Comparison of ENCODE assay signal across 8 mouse cellular contexts in genomic region chr11:116104006-116104646, GRCm38 (mm10). TPM values are rescaled to one million over a fixed set of nuclear protein-coding genes. Genes with fewer than 3 reads are reported as not detected.
A peak's percentile ranks its signal among the peaks of the same experiment; 100 is the strongest.
DNase-seq lines count a peak whose midpoint lies in the region; ATAC-seq and TF ChIP-seq lines count a peak whose summit lies in the region.

No protein-coding gene starts in this region.

- no peaks in the 10 kb centered on the region for H3K9me3 ChIP-seq in midbrain, embryonic 11.5 days (ENCODE audit: control insufficient read depth, low read length)
- no peaks in the 10 kb centered on the region for H3K9me3 ChIP-seq in midbrain, embryonic 14.5 days (ENCODE audit: control insufficient read depth, low read length)
- no peaks in the 10 kb centered on the region for H3K9me3 ChIP-seq in embryonic facial prominence, embryonic 15.5 days (replicated peaks)
- H3K9me3 ChIP-seq in limb, embryonic 11.5 days (ENCODE audit: control insufficient read depth, low read length), result no peaks in the 10 kb centered on the region

- H3K4me3 ChIP-seq in midbrain, embryonic 11.5 days (ENCODE audit: low read depth, low read length), result no peak overlapping the region
- no peak overlapping the region for H3K4me3 ChIP-seq in midbrain, embryonic 14.5 days (replicated peaks; ENCODE audit: low read depth, low read length)
- no peak overlapping the region for H3K4me3 ChIP-seq in embryonic facial prominence, embryonic 15.5 days (replicated peaks)
- H3K4me3 ChIP-seq in limb, embryonic 11.5 days (ENCODE audit: low read depth, low read length), result no peak overlapping the region
- H3K4me3 ChIP-seq in myocyte, result no peak overlapping the region

- TF ChIP-seq POLR2A in myocyte (IDR thresholded peaks at IDR 0.05; ENCODE audit: insufficient read length, low read depth), result peak; percentile 7

- ATAC-seq in midbrain, embryonic 11.5 days (ENCODE audit: low FRiP score), result no peak
- ATAC-seq in midbrain, embryonic 14.5 days (ENCODE audit: low FRiP score, low TSS enrichment), result no peak
- peak; percentile 64 for ATAC-seq in embryonic facial prominence, embryonic 15.5 days (ENCODE audit: insufficient number of reproducible peaks, low FRiP score, low TSS enrichment, low read depth)
- ATAC-seq in limb, embryonic 11.5 days (ENCODE audit: insufficient number of reproducible peaks, low FRiP score, low TSS enrichment, low read depth), result peak; percentile 36; the same call in 1 of the 2 replicates

- DNase-seq in midbrain, embryonic 11.5 days (ENCODE audit: low spot score, missing footprints), result no peak
- no peak for DNase-seq in midbrain, embryonic 14.5 days
- DNase-seq in heart, postnatal 36 days, result peak; percentile 73 to 77
- peak; percentile 57 for DNase-seq in limb, embryonic 11.5 days (ENCODE audit: low spot score)
- no peak for DNase-seq in right cerebral cortex, postnatal 10 days (ENCODE audit: low spot score in 2 of 2)
- no peak for DNase-seq in left cerebral cortex, adult 18-20 months (ENCODE audit: low spot score in 2 of 2)

- no peaks in the 10 kb centered on the region for H3K36me3 ChIP-seq in midbrain, embryonic 11.5 days (ENCODE audit: control insufficient read depth, insufficient read depth, low read length)
- no peaks in the 10 kb centered on the region for H3K36me3 ChIP-seq in midbrain, embryonic 14.5 days (ENCODE audit: control insufficient read depth, insufficient read depth, low read length)
- H3K36me3 ChIP-seq in embryonic facial prominence, embryonic 15.5 days, result no peaks in the 10 kb centered on the region
- H3K36me3 ChIP-seq in limb, embryonic 11.5 days (ENCODE audit: control insufficient read depth, insufficient read depth, low read length), result no peaks in the 10 kb centered on the region
- H3K36me3 ChIP-seq in myocyte (ENCODE audit: control insufficient read depth, insufficient read depth), result no peaks in the 10 kb centered on the region

- peak overlapping the region; percentile 30 for H3K9ac ChIP-seq in midbrain, embryonic 11.5 days (ENCODE audit: low read length)
- no peak overlapping the region for H3K9ac ChIP-seq in midbrain, embryonic 14.5 days (replicated peaks; ENCODE audit: low read length)
- no peak overlapping the region for H3K9ac ChIP-seq in embryonic facial prominence, embryonic 15.5 days
- H3K9ac ChIP-seq in limb, embryonic 11.5 days (ENCODE audit: low read length), result no peak overlapping the region

- intact Hi-C loops in heart, postnatal 36 days (cut with DNase I), result no loop called here

- peaks cover 34% of the 10 kb centered on the region for H3K27me3 ChIP-seq in midbrain, embryonic 11.5 days (ENCODE audit: control insufficient read depth, insufficient read depth, low read length)
- peaks cover 37% of the 10 kb centered on the region for H3K27me3 ChIP-seq in midbrain, embryonic 14.5 days (ENCODE audit: control insufficient read depth, insufficient read depth, low read length)
- peaks cover 38% of the 10 kb centered on the region for H3K27me3 ChIP-seq in embryonic facial prominence, embryonic 15.5 days
- peaks cover 32% of the 10 kb centered on the region for H3K27me3 ChIP-seq in limb, embryonic 11.5 days (ENCODE audit: control insufficient read depth, insufficient read depth, low read length)
- H3K27me3 ChIP-seq in myocyte (ENCODE audit: control insufficient read depth, insufficient read depth, insufficient read length), result no peaks in the 10 kb centered on the region

- H3K27ac ChIP-seq in midbrain, embryonic 11.5 days (ENCODE audit: low read depth, low read length), result no peak overlapping the region
- no peak overlapping the region for H3K27ac ChIP-seq in midbrain, embryonic 14.5 days (replicated peaks; ENCODE audit: low read depth, low read length)
- H3K27ac ChIP-seq in embryonic facial prominence, embryonic 15.5 days (replicated peaks), result peak overlapping the region; percentile 80
- peak overlapping the region; percentile 53; the same call in 1 of the 2 replicates for H3K27ac ChIP-seq in limb, embryonic 11.5 days (replicated peaks; ENCODE audit: low read depth, low read length)

- no peak overlapping the region for H3ac ChIP-seq in myocyte (ENCODE audit: control insufficient read depth, insufficient read length)

- WGBS in midbrain, embryonic 11.5 days, result 56% methylated on average over 14 of the region's 14 CpGs
- WGBS in midbrain, embryonic 14.5 days, result 43% methylated on average over 14 of the region's 14 CpGs
- 30% methylated on average over 14 of the region's 14 CpGs for WGBS in embryonic facial prominence, embryonic 15.5 days
- WGBS in limb, embryonic 11.5 days, result 46% methylated on average over 14 of the region's 14 CpGs

- peaks cover 11% of the 10 kb centered on the region for H3K79me2 ChIP-seq in myocyte (ENCODE audit: control insufficient read depth, insufficient read depth)

- H3K4me1 ChIP-seq in midbrain, embryonic 11.5 days (ENCODE audit: control insufficient read depth, insufficient read depth, low read length), result peaks cover 31% of the 10 kb centered on the region
- H3K4me1 ChIP-seq in midbrain, embryonic 14.5 days (ENCODE audit: control insufficient read depth, insufficient read depth, low read length), result peaks cover 14% of the 10 kb centered on the region; the same call in 1 of the 2 replicates
- peaks cover 76% of the 10 kb centered on the region for H3K4me1 ChIP-seq in embryonic facial prominence, embryonic 15.5 days
- H3K4me1 ChIP-seq in limb, embryonic 11.5 days (ENCODE audit: control insufficient read depth, insufficient read depth, low read length), result peaks cover 35% of the 10 kb centered on the region

- H3K4me2 ChIP-seq in midbrain, embryonic 11.5 days, result no peak overlapping the region
- H3K4me2 ChIP-seq in midbrain, embryonic 14.5 days (ENCODE audit: low read length), result no peak overlapping the region
- 0 out of 2 replicates have a peak overlapping the region, but pooled peaks have one; percentile 3 for H3K4me2 ChIP-seq in embryonic facial prominence, embryonic 15.5 days (replicated peaks)
- H3K4me2 ChIP-seq in limb, embryonic 11.5 days (ENCODE audit: low read depth, severe bottlenecking), result no peak overlapping the region
- peak overlapping the region; percentile 57 for H3K4me2 ChIP-seq in myocyte (ENCODE audit: low read depth)

TF ChIP-seq in myocyte, 11 proteins besides CTCF, POLR2A, EP300 and RAD21:
- TF ChIP-seq MYOG (IDR thresholded peaks at IDR 0.05; ENCODE audit: control insufficient read depth in 1 of 3, insufficient read depth in 1 of 3, insufficient read length in 2 of 3, low read depth in 2 of 3), result peak in 1 of 3 experiments; percentile 25
- TF ChIP-seq E2F4 (IDR thresholded peaks at IDR 0.05; ENCODE audit: insufficient read depth), result no peak

RNA-seq across cellular contexts. Expression of gene Wbp2, which starts 17.3 kb away (rescaled TPM):
- polyA plus RNA-seq in midbrain, embryonic 11.5 days (2014; fragmentation: Nextera tagmentation; extraction: Ambion mirVana), result 84.9 and 86.8 TPM in 2 replicates
- polyA plus RNA-seq in midbrain, embryonic 14.5 days (2014; fragmentation: Nextera tagmentation; extraction: Ambion mirVana), result 152 and 160 TPM in 2 replicates
- 68.6 and 90.8 TPM in 2 replicates for polyA plus RNA-seq in embryonic facial prominence, embryonic 15.5 days (2015; fragmentation: Nextera tagmentation; extraction: Ambion mirVana)
- total RNA-seq in heart, postnatal 36 days (2021), result 100 to 1,000 TPM in 1 of 2 experiments, 10 to 100 TPM in 1; 97.0 to 106 TPM
- 49.3 and 52.1 TPM in 2 replicates for polyA plus RNA-seq in limb, embryonic 11.5 days (2014; fragmentation: Nextera tagmentation; extraction: Ambion mirVana)
- polyA plus RNA-seq in myocyte (2012; fragmentation: generic; extraction: Trizol), result 156 TPM
- 100 to 1,000 TPM; 464 to 477 TPM for total RNA-seq in left cerebral cortex, adult 18-20 months (2021)

RNA-seq across cellular contexts. Expression of gene Trim47, which starts 22.9 kb away (rescaled TPM):
- 2.7 TPM in 2 replicates for polyA plus RNA-seq in midbrain, embryonic 11.5 days (2014; fragmentation: Nextera tagmentation; extraction: Ambion mirVana)
- polyA plus RNA-seq in midbrain, embryonic 14.5 days (2014; fragmentation: Nextera tagmentation; extraction: Ambion mirVana), result 5.2 and 5.3 TPM in 2 replicates
- polyA plus RNA-seq in embryonic facial prominence, embryonic 15.5 days (2015; fragmentation: Nextera tagmentation; extraction: Ambion mirVana), result 25.1 and 27.6 TPM in 2 replicates
- total RNA-seq in heart, postnatal 36 days (2021), result 10 to 100 TPM; 25.2 to 34.2 TPM
- polyA plus RNA-seq in limb, embryonic 11.5 days (2014; fragmentation: Nextera tagmentation; extraction: Ambion mirVana), result 3.7 and 4.3 TPM in 2 replicates
- polyA plus RNA-seq in myocyte (2012; fragmentation: generic; extraction: Trizol), result 101 TPM
- 1 to 10 TPM; 7.3 to 7.9 TPM for total RNA-seq in left cerebral cortex, adult 18-20 months (2021)

RNA-seq across cellular contexts. Expression of gene Unc13d, which starts 26.4 kb away (rescaled TPM):
- 0.82 and 1.1 TPM in 2 replicates for polyA plus RNA-seq in midbrain, embryonic 11.5 days (2014; fragmentation: Nextera tagmentation; extraction: Ambion mirVana)
- 1.1 and 1.5 TPM in 2 replicates for polyA plus RNA-seq in midbrain, embryonic 14.5 days (2014; fragmentation: Nextera tagmentation; extraction: Ambion mirVana)
- polyA plus RNA-seq in embryonic facial prominence, embryonic 15.5 days (2015; fragmentation: Nextera tagmentation; extraction: Ambion mirVana), result 4.3 and 4.8 TPM in 2 replicates
- total RNA-seq in heart, postnatal 36 days (2021), result under 1 TPM; 0.41 to 0.42 TPM
- 1.1 and 1.3 TPM in 2 replicates for polyA plus RNA-seq in limb, embryonic 11.5 days (2014; fragmentation: Nextera tagmentation; extraction: Ambion mirVana)
- 9.1 TPM for polyA plus RNA-seq in myocyte (2012; fragmentation: generic; extraction: Trizol)
- total RNA-seq in left cerebral cortex, adult 18-20 months (2021), result 1 to 10 TPM; 1.8 to 2.7 TPM

RNA-seq across cellular contexts. Expression of gene Trim65, which starts 26.8 kb away (rescaled TPM):
- polyA plus RNA-seq in midbrain, embryonic 11.5 days (2014; fragmentation: Nextera tagmentation; extraction: Ambion mirVana), result 1.3 TPM in 2 replicates
- polyA plus RNA-seq in midbrain, embryonic 14.5 days (2014; fragmentation: Nextera tagmentation; extraction: Ambion mirVana), result 1.6 and 2.0 TPM in 2 replicates
- 5.2 and 6.1 TPM in 2 replicates for polyA plus RNA-seq in embryonic facial prominence, embryonic 15.5 days (2015; fragmentation: Nextera tagmentation; extraction: Ambion mirVana)
- 1 to 10 TPM; 7.4 to 7.6 TPM for total RNA-seq in heart, postnatal 36 days (2021)
- 2.2 and 2.5 TPM in 2 replicates for polyA plus RNA-seq in limb, embryonic 11.5 days (2014; fragmentation: Nextera tagmentation; extraction: Ambion mirVana)
- 1.9 TPM for polyA plus RNA-seq in myocyte (2012; fragmentation: generic; extraction: Trizol)
- 1 to 10 TPM; 7.3 to 7.9 TPM for total RNA-seq in left cerebral cortex, adult 18-20 months (2021)

RNA-seq across cellular contexts. Expression of gene Mrpl38, which starts 34.5 kb away (rescaled TPM):
- polyA plus RNA-seq in midbrain, embryonic 11.5 days (2014; fragmentation: Nextera tagmentation; extraction: Ambion mirVana), result 96.3 and 97.0 TPM in 2 replicates
- polyA plus RNA-seq in midbrain, embryonic 14.5 days (2014; fragmentation: Nextera tagmentation; extraction: Ambion mirVana), result 72.5 and 81.4 TPM in 2 replicates
- polyA plus RNA-seq in embryonic facial prominence, embryonic 15.5 days (2015; fragmentation: Nextera tagmentation; extraction: Ambion mirVana), result 86.9 and 93.7 TPM in 2 replicates
- 10 to 100 TPM; 62.9 to 63.4 TPM for total RNA-seq in heart, postnatal 36 days (2021)
- polyA plus RNA-seq in limb, embryonic 11.5 days (2014; fragmentation: Nextera tagmentation; extraction: Ambion mirVana), result 110 and 111 TPM in 2 replicates
- 141 TPM for polyA plus RNA-seq in myocyte (2012; fragmentation: generic; extraction: Trizol)
- 10 to 100 TPM; 61.7 to 66.9 TPM for total RNA-seq in left cerebral cortex, adult 18-20 months (2021)

Comparison
In these comparisons a context has a peak if more than half of its experiments do, and no peak if none do; other contexts are left out.
1. ATAC-seq: peak in embryonic facial prominence, embryonic 15.5 days (single experiment) and limb, embryonic 11.5 days (single experiment); none in midbrain, embryonic 11.5 days (single experiment) and midbrain, embryonic 14.5 days (single experiment).
2. DNase-seq: peak in heart, postnatal 36 days (2 of 2) and limb, embryonic 11.5 days (single experiment); none in midbrain, embryonic 11.5 days (single experiment), midbrain, embryonic 14.5 days (single experiment), right cerebral cortex, postnatal 10 days (0 of 2) and left cerebral cortex, adult 18-20 months (0 of 2).
3. H3K27ac ChIP-seq: peak in embryonic facial prominence, embryonic 15.5 days (single experiment) and limb, embryonic 11.5 days (single experiment); none in midbrain, embryonic 11.5 days (single experiment) and midbrain, embryonic 14.5 days (single experiment).
4. H3K4me2 ChIP-seq: peak in embryonic facial prominence, embryonic 15.5 days (single experiment) and myocyte (single experiment); none in midbrain, embryonic 11.5 days (single experiment), midbrain, embryonic 14.5 days (single experiment) and limb, embryonic 11.5 days (single experiment).